Mouse (Mus musculus) intestine, embryonic 14.5 days (tissue): ENCODE results near the gene Ppp1r37. TPM values are rescaled to one million over a fixed set of nuclear protein-coding genes. Genes with fewer than 3 reads are reported as not detected.

Experiments
- ATAC-seq: fragments of 200-750 bp; cut with Nextera tagmentation; replicated peaks from 2 replicates; pipeline ENCODE4 v1.8.0; 2017; ENCODE audit warnings: low read depth, moderate number of reproducible peaks, moderate TSS enrichment, moderate library complexity; ENCODE audit not compliant: low FRiP score, low TSS enrichment
- DNase-seq: peaks from one replicate; pipeline ENCODE4 v3.0.0-alpha.2; 2018; ENCODE audit warnings: low spot score
- H3K27ac ChIP-seq: fragments of 300-500 bp; sonication (generic); 2 replicates; pipeline ENCODE4 v1.5.1; 2014; ENCODE audit warnings: low read depth, mild to moderate bottlenecking, control low read depth
- H3K27me3 ChIP-seq: fragments of 300-500 bp; sonication (generic); replicated peaks from 2 replicates; pipeline ENCODE4 v1.6.1; 2014; ENCODE audit warnings: low read length, control low read depth; ENCODE audit not compliant: control insufficient read depth, insufficient read depth
- H3K36me3 ChIP-seq: fragments of 300-500 bp; sonication (generic); 2 replicates; pipeline ENCODE4 v1.6.1; 2014; ENCODE audit warnings: low read length, control low read depth; ENCODE audit not compliant: control insufficient read depth, insufficient read depth
- H3K4me1 ChIP-seq: fragments of 300-500 bp; sonication (generic); replicated peaks from 2 replicates; pipeline ENCODE4 v1.6.1; 2014; ENCODE audit warnings: low read length, control low read depth, mixed read lengths; ENCODE audit not compliant: control insufficient read depth, insufficient read depth
- H3K4me2 ChIP-seq: fragments of 300-500 bp; sonication (generic); 2 replicates; pipeline ENCODE4 v1.6.1; 2014; ENCODE audit warnings: low read length
- H3K4me3 ChIP-seq: fragments of 300-500 bp; sonication (generic); 2 replicates; pipeline ENCODE4 v1.5.1; 2014; ENCODE audit warnings: low read depth, low read length, control low read depth, mixed read lengths
- H3K9ac ChIP-seq: fragments of 300-500 bp; sonication (generic); 2 replicates; pipeline ENCODE4 v1.6.1; 2014; ENCODE audit warnings: mild to moderate bottlenecking, low read length
- H3K9me3 ChIP-seq: fragments of 300-500 bp; sonication (generic); 2 replicates; pipeline ENCODE4 v1.6.1; 2016; ENCODE audit warnings: low read length, control low read depth; ENCODE audit not compliant: control insufficient read depth
- WGBS: fragments of 180-500 bp; shearing (Covaris S2); extraction: QIAGEN DNeasy Blood & Tissue Kit; methylation state at CpG from one replicate; pipeline ENCODE4 v1.1.7; 2014; 5-methylcytosine and 5-hydroxymethylcytosine counted together
- polyA plus RNA-seq: library from polyadenylated mRNA; unstranded; fragments of >200 nt; fragmentation: Nextera tagmentation; extraction: Ambion mirVana; gene quantifications from 2 replicates; pipeline ENCODE4 v1.2.1, GENCODE M21; 2014

The Ppp1r37 gene
- polyA plus RNA-seq, 1 experiment from 2014 or later, result 4.4 TPM

- H3K4me1 ChIP-seq, result peaks cover 26% of the 10 kb centered on the region
- no peak for ATAC-seq
- peaks cover 6% of the 10 kb centered on the region; the same call in 1 of the 2 replicates for H3K9me3 ChIP-seq
- no peak for DNase-seq
- no peak overlapping the region for H3K27ac ChIP-seq
- peaks cover 33% of the 10 kb centered on the region for H3K36me3 ChIP-seq
- H3K9ac ChIP-seq, result no peak overlapping the region
- no peaks in the 10 kb centered on the region for H3K27me3 ChIP-seq
- H3K4me3 ChIP-seq, result no peak overlapping the region
- H3K4me2 ChIP-seq, result no peak overlapping the region
- 83% methylated on average over 3 of the region's 3 CpGs for WGBS
These were observed 1.0 kb upstream of the Ppp1r37 start for GRCm38 (mm10) chr7:19563884-19564283.

- H3K9ac ChIP-seq, result peak overlapping the region; percentile 92
- H3K36me3 ChIP-seq, result peaks cover 26% of the 10 kb centered on the region
- peak overlapping the region; percentile 89 for H3K27ac ChIP-seq
- H3K27me3 ChIP-seq, result no peaks in the 10 kb centered on the region
- DNase-seq, result peak; percentile 98
- H3K4me1 ChIP-seq, result peaks cover 30% of the 10 kb centered on the region
- ATAC-seq, result peak; percentile 84
- peak overlapping the region; percentile 98 for H3K4me2 ChIP-seq
- peak overlapping the region; percentile 85 for H3K4me3 ChIP-seq
- peaks cover 6% of the 10 kb centered on the region; the same call in 1 of the 2 replicates for H3K9me3 ChIP-seq
- under 1% methylated on average over 102 of the region's 102 CpGs for WGBS
These were observed 872 bp downstream of the Ppp1r37 start for GRCm38 (mm10) chr7:19561765-19562642.

GRCm38 (mm10) chr7:19561431-19561764, 1.5 kb downstream of the Ppp1r37 start:
- DNase-seq, result no peak
- peaks cover 6% of the 10 kb centered on the region; the same call in 1 of the 2 replicates for H3K9me3 ChIP-seq
- H3K36me3 ChIP-seq, result peaks cover 22% of the 10 kb centered on the region
- peak overlapping the region; percentile 89 for H3K27ac ChIP-seq
- ATAC-seq, result no peak
- no peaks in the 10 kb centered on the region for H3K27me3 ChIP-seq
- WGBS, result under 1% methylated on average over 11 of the region's 11 CpGs
- H3K4me2 ChIP-seq, result peak overlapping the region; percentile 98
- peaks cover 30% of the 10 kb centered on the region for H3K4me1 ChIP-seq
- peak overlapping the region; percentile 92 for H3K9ac ChIP-seq
- peak overlapping the region; percentile 85 for H3K4me3 ChIP-seq

- ATAC-seq, result no peak
- Histone ChIP-seq H3K36me3 (peaks cover 23% of the 10 kb centered on the region), H3K4me1 (peaks cover 30% of the 10 kb centered on the region), H3K4me3 (peak overlapping the region; percentile 85), H3K4me2 (peak overlapping the region; percentile 98), H3K9me3 (peaks cover 6% of the 10 kb centered on the region; the same call in 1 of the 2 replicates), H3K27ac (0 out of 2 replicates have a peak overlapping the region, but pooled peaks have one; percentile 40), H3K27me3 (no peaks in the 10 kb centered on the region), H3K9ac (peak overlapping the region; percentile 92)
- DNase-seq, result no peak
- WGBS, result 23% methylated on average over 11 of the region's 11 CpGs
These were observed 2.2 kb downstream of the Ppp1r37 start for GRCm38 (mm10) chr7:19560491-19561260.

GRCm38 (mm10) chr7:19558965-19559364, 3.9 kb downstream of the Ppp1r37 start:
- Histone ChIP-seq H3K36me3 (peaks cover 18% of the 10 kb centered on the region), H3K4me2 (no peak overlapping the region), H3K9me3 (no peaks in the 10 kb centered on the region), H3K9ac (no peak overlapping the region), H3K27me3 (no peaks in the 10 kb centered on the region), H3K27ac (no peak overlapping the region), H3K4me3 (no peak overlapping the region), H3K4me1 (peaks cover 30% of the 10 kb centered on the region)
- no peak for DNase-seq
- ATAC-seq, result no peak
- WGBS, result 41% methylated on average over 2 of the region's 2 CpGs

- ATAC-seq (no peak), DNase-seq (no peak)
- 91% methylated on average over 6 of the region's 6 CpGs for WGBS
- H3K4me3 ChIP-seq, result no peak overlapping the region
- no peak overlapping the region for H3K4me2 ChIP-seq
- no peak overlapping the region for H3K9ac ChIP-seq
- H3K4me1 ChIP-seq, result peaks cover 27% of the 10 kb centered on the region
- H3K27ac ChIP-seq, result no peak overlapping the region
- no peaks in the 10 kb centered on the region for H3K9me3 ChIP-seq
- H3K36me3 ChIP-seq, result peaks cover 22% of the 10 kb centered on the region
- no peaks in the 10 kb centered on the region for H3K27me3 ChIP-seq
These were observed 4.6 kb downstream of the Ppp1r37 start for GRCm38 (mm10) chr7:19557982-19558900.

GRCm38 (mm10) chr7:19557086-19557485, 5.8 kb downstream of the Ppp1r37 start:
- ATAC-seq, result no peak
- 98% methylated on average over 2 of the region's 2 CpGs for WGBS
- Histone ChIP-seq H3K9ac (no peak overlapping the region), H3K4me3 (no peak overlapping the region), H3K27ac (no peak overlapping the region), H3K9me3 (no peaks in the 10 kb centered on the region), H3K27me3 (no peaks in the 10 kb centered on the region), H3K36me3 (peaks cover 32% of the 10 kb centered on the region), H3K4me2 (no peak overlapping the region), H3K4me1 (peaks cover 29% of the 10 kb centered on the region)
- no peak for DNase-seq

- Histone ChIP-seq H3K27me3 (no peaks in the 10 kb centered on the region), H3K9ac (no peak overlapping the region), H3K4me2 (no peak overlapping the region), H3K27ac (no peak overlapping the region), H3K4me1 (peaks cover 9% of the 10 kb centered on the region), H3K36me3 (peaks cover 32% of the 10 kb centered on the region), H3K4me3 (no peak overlapping the region), H3K9me3 (no peaks in the 10 kb centered on the region)
- 86% methylated on average over 1 of the region's 1 CpGs for WGBS
- ATAC-seq, result no peak
- DNase-seq, result no peak
These were observed 8.7 kb downstream of the Ppp1r37 start for GRCm38 (mm10) chr7:19554168-19554567.
